Mouse (Mus musculus) bone marrow macrophage, adult 2 months (primary cell): ENCODE measurements at regions not wholly inside any gene's neighbourhood (a gene's known extent, or its start where the extent isn't known, plus 50 kb on each side); places are given as distances from the start of the nearest gene placed in this dataset.

ENCODE experiments used
- CTCF ChIP-seq: IDR thresholded peaks from 2 replicates; pipeline ENCODE4 v1.5.1; 2012; ENCODE audit warnings: low read depth, mild to moderate bottlenecking, low read length, moderate library complexity
- POLR2A ChIP-seq: IDR thresholded peaks from 2 replicates; pipeline ENCODE4 v1.6.1; 2012; ENCODE audit warnings: mild to moderate bottlenecking, low read depth, low read length, borderline replicate concordance

GRCm38 (mm10) chr16:65715631-65716030 lies 99.4 kb upstream of the Vgll3 start:
- TF ChIP-seq CTCF (no peak), POLR2A (no peak)
